Mouse (Mus musculus): ENCODE measurements around the gene Aco1.

- TF ChIP-seq CTCF (IDR thresholded peaks at IDR 0.05; ENCODE audit: low read depth, low read length) = no peak
- no peak for TF ChIP-seq TAL1 (conservative IDR thresholded peaks at IDR 0.05; ENCODE audit: low read depth, low read length)
Observed at GRCm38 (mm10) chr4:40243006-40243405, 100.1 kb downstream of the Aco1 start.

Data from G1E (cell line).